Comparison of ENCODE assay signal across 8 mouse cellular contexts in genomic region chr4:48539841-48540575, GRCm38 (mm10). TPM values are rescaled to one million over a fixed set of nuclear protein-coding genes. Genes with fewer than 3 reads are reported as not detected.
DNase-seq lines count a peak whose midpoint lies in the region.

Msantd3 (plus strand) TSS chr4:48539935.

- no peaks in the 10 kb centered on the region for H3K36me3 ChIP-seq in hindbrain, embryonic 10.5 days
- H3K36me3 ChIP-seq in macrophage (ENCODE audit: inconsistent target), result no peaks in the 10 kb centered on the region

- H3K4me1 ChIP-seq in hindbrain, embryonic 10.5 days (replicated peaks), result peaks cover 48% of the 10 kb centered on the region

- DNase-seq in adipocyte (ENCODE audit: low spot score), result peak; percentile 38
- peak; percentile 71 for DNase-seq in cerebellum, adult 9-11 months
- DNase-seq in frontal cortex, postnatal 14 days (ENCODE audit: low spot score in 2 of 2), result peak; percentile 36
- DNase-seq in hindbrain, embryonic 10.5 days (ENCODE audit: low spot score), result peak; percentile 83
- peak in 1 of 2 experiments; percentile 46 for DNase-seq in left cerebral cortex, adult 8-10 months (ENCODE audit: low spot score in 2 of 2)
- DNase-seq in right cerebral cortex, adult 18-20 months, result peak; percentile 57
- DNase-seq in spleen, postnatal 10 days (ENCODE audit: low spot score in 2 of 2), result no peak

- WGBS in hindbrain, embryonic 10.5 days, result under 1% methylated on average over 80 of the region's 86 CpGs
- WGBS in macrophage (ENCODE audit: missing documents), result 6% methylated on average over 53 of the region's 86 CpGs

- H3K4me3 ChIP-seq in hindbrain, embryonic 10.5 days, result peak within 1 kb of the TSS; percentile 89
- H3K4me3 ChIP-seq in macrophage (ENCODE audit: inconsistent target), result peak within 1 kb of the TSS; percentile 10; the same call in 1 of the 2 replicates

- H3K27me3 ChIP-seq in hindbrain, embryonic 10.5 days (ENCODE audit: insufficient read depth, poor library complexity, severe bottlenecking), result no peaks in the 10 kb centered on the region

- no peaks in the 10 kb centered on the region for H3K9me3 ChIP-seq in hindbrain, embryonic 10.5 days

- no peaks in the 10 kb centered on the region for H3K79me2 ChIP-seq in macrophage (ENCODE audit: inconsistent target)

- H3K27ac ChIP-seq in hindbrain, embryonic 10.5 days, result peak within 1 kb of the TSS; percentile 100
- H3K27ac ChIP-seq in macrophage, result no peak within 1 kb of the TSS

RNA-seq across cellular contexts. Expression of gene Msantd3, which starts in this region (rescaled TPM):
- polyA plus RNA-seq in hindbrain, embryonic 10.5 days (2016; fragmentation: Nextera tagmentation; extraction: Ambion mirVana), result 59.6 and 63.2 TPM in 2 replicates
- total RNA-seq in left cerebral cortex, adult 8-10 months (2022), result 10 to 100 TPM; 17.2 to 20.0 (median 18.9) TPM
- 1 to 10 TPM in 7 of 26 experiments, under 1 TPM in 3, not detected in 16; 0.45 to 3.3 (median 1.7) TPM for total RNA-seq in macrophage (2018; cell fraction: chromatin; rRNA removed)
- total RNA-seq in macrophage (2018; cell fraction: cytosol; rRNA removed), result 1 to 10 TPM in 4 of 26 experiments, under 1 TPM in 22; 0.15 to 2.7 (median 0.40) TPM
- total RNA-seq in macrophage (2018; cell fraction: nucleus; rRNA removed), result 1 to 10 TPM in 5 of 26 experiments, under 1 TPM in 8, not detected in 13; 0.31 to 2.9 (median 0.86) TPM
- 0.18 to 2.0 TPM (median 0.62 TPM) in 3 replicates for polyA plus RNA-seq in macrophage (2018)

Comparison
In these comparisons a context has a peak if more than half of its experiments do, and no peak if none do; other contexts are left out.
1. RNA of gene Msantd3 (polyA plus RNA-seq): 59.6 to 63.2 TPM in hindbrain, embryonic 10.5 days; 0.18 to 2.0 TPM in macrophage; every median in the first group is over 10 times any median in the second.
2. DNase-seq: peak in adipocyte (single experiment), cerebellum, adult 9-11 months (single experiment), frontal cortex, postnatal 14 days (2 of 2), hindbrain, embryonic 10.5 days (single experiment) and right cerebral cortex, adult 18-20 months (single experiment); none in spleen, postnatal 10 days (0 of 2).